Mouse (Mus musculus): ENCODE results near the gene Foxred2. TPM values are rescaled to one million over a fixed set of nuclear protein-coding genes. Genes with fewer than 3 reads are reported as not detected.

Foxred2 gene
- polyA plus RNA-seq, 1 experiment, result 6.4 TPM

- H3K36me3 ChIP-seq (ENCODE audit: control insufficient read depth, insufficient read depth, low read length), result peaks cover 8% of the 10 kb centered on the region
- WGBS, result under 1% methylated on average over 34 of the region's 34 CpGs
- H3K4me3 ChIP-seq (ENCODE audit: extremely low read depth, insufficient read depth, insufficient read length), result peak within 1 kb of the TSS; percentile 82
- H3K27me3 ChIP-seq (ENCODE audit: control insufficient read depth, insufficient read depth, low read length), result no peaks in the 10 kb centered on the region
- DNase-seq (ENCODE audit: low read depth in 1 of 2, low spot score in 2 of 2), result peak; percentile 92 to 95
- H3K27ac ChIP-seq (ENCODE audit: insufficient read depth, low read length), result peak within 1 kb of the TSS; percentile 83
- H3K4me1 ChIP-seq (ENCODE audit: control insufficient read depth, insufficient read depth, insufficient read length), result peaks cover 5% of the 10 kb centered on the region; the same call in 1 of the 2 replicates
- TF ChIP-seq POLR2A (IDR thresholded peaks at IDR 0.05; ENCODE audit: low read depth, low read length) (peak; percentile 78), CTCF (IDR thresholded peaks at IDR 0.05; ENCODE audit: extremely low read depth, insufficient read depth, insufficient read length, insufficient replicate concordance) (no peak)
Observed at GRCm38 (mm10) chr15:77928673-77929331, 27.7 kb downstream of the Foxred2 start, which contains the start of gene Txn2. Gene Txn2 (minus strand): TSS chr15:77929006.

GRCm38 (mm10) chr15:77928091-77928490, 28.4 kb downstream of the Foxred2 start:
- DNase-seq (ENCODE audit: low read depth in 1 of 2, low spot score in 2 of 2), result no peak
- TF ChIP-seq POLR2A (IDR thresholded peaks at IDR 0.05; ENCODE audit: low read depth, low read length) (no peak), CTCF (IDR thresholded peaks at IDR 0.05; ENCODE audit: extremely low read depth, insufficient read depth, insufficient read length, insufficient replicate concordance) (no peak)
- Histone ChIP-seq H3K4me3 (ENCODE audit: extremely low read depth, insufficient read depth, insufficient read length) (peak overlapping the region; percentile 82), H3K36me3 (ENCODE audit: control insufficient read depth, insufficient read depth, low read length) (peaks cover 12% of the 10 kb centered on the region), H3K4me1 (ENCODE audit: control insufficient read depth, insufficient read depth, insufficient read length) (peaks cover 5% of the 10 kb centered on the region; the same call in 1 of the 2 replicates), H3K27ac (ENCODE audit: insufficient read depth, low read length) (no peak overlapping the region), H3K27me3 (ENCODE audit: control insufficient read depth, insufficient read depth, low read length) (no peaks in the 10 kb centered on the region)
- WGBS, result 28% methylated on average over 4 of the region's 4 CpGs

- no peaks in the 10 kb centered on the region for H3K27me3 ChIP-seq (ENCODE audit: control insufficient read depth, insufficient read depth, low read length)
- H3K4me1 ChIP-seq (ENCODE audit: control insufficient read depth, insufficient read depth, insufficient read length), result peaks cover 5% of the 10 kb centered on the region; the same call in 1 of the 2 replicates
- no peak for DNase-seq (ENCODE audit: low read depth in 1 of 2, low spot score in 2 of 2)
- TF ChIP-seq CTCF (IDR thresholded peaks at IDR 0.05; ENCODE audit: extremely low read depth, insufficient read depth, insufficient read length, insufficient replicate concordance), result no peak
- WGBS, result 93% methylated on average over 5 of the region's 5 CpGs
- no peak overlapping the region for H3K4me3 ChIP-seq (ENCODE audit: extremely low read depth, insufficient read depth, insufficient read length)
- H3K36me3 ChIP-seq (ENCODE audit: control insufficient read depth, insufficient read depth, low read length), result peaks cover 22% of the 10 kb centered on the region
- H3K27ac ChIP-seq (ENCODE audit: insufficient read depth, low read length), result no peak overlapping the region
Observed at GRCm38 (mm10) chr15:77926921-77927320, 29.6 kb downstream of the Foxred2 start.

GRCm38 (mm10) chr15:77925195-77925594, 31.3 kb downstream of the Foxred2 start:
- 95% methylated on average over 2 of the region's 2 CpGs for WGBS
- Histone ChIP-seq H3K27me3 (ENCODE audit: control insufficient read depth, insufficient read depth, low read length) (no peaks in the 10 kb centered on the region), H3K4me3 (ENCODE audit: extremely low read depth, insufficient read depth, insufficient read length) (no peak overlapping the region), H3K27ac (ENCODE audit: insufficient read depth, low read length) (no peak overlapping the region), H3K4me1 (ENCODE audit: control insufficient read depth, insufficient read depth, insufficient read length) (no peaks in the 10 kb centered on the region; the same call in 1 of the 2 replicates), H3K36me3 (ENCODE audit: control insufficient read depth, insufficient read depth, low read length) (peaks cover 29% of the 10 kb centered on the region)
- no peak for TF ChIP-seq CTCF (IDR thresholded peaks at IDR 0.05; ENCODE audit: extremely low read depth, insufficient read depth, insufficient read length, insufficient replicate concordance)
- TF ChIP-seq POLR2A (IDR thresholded peaks at IDR 0.05; ENCODE audit: low read depth, low read length), result no peak
- no peak for DNase-seq (ENCODE audit: low read depth in 1 of 2, low spot score in 2 of 2)

- Histone ChIP-seq H3K4me3 (ENCODE audit: extremely low read depth, insufficient read depth, insufficient read length) (no peak overlapping the region), H3K27ac (ENCODE audit: insufficient read depth, low read length) (no peak overlapping the region), H3K36me3 (ENCODE audit: control insufficient read depth, insufficient read depth, low read length) (peaks cover 31% of the 10 kb centered on the region), H3K27me3 (ENCODE audit: control insufficient read depth, insufficient read depth, low read length) (no peaks in the 10 kb centered on the region), H3K4me1 (ENCODE audit: control insufficient read depth, insufficient read depth, insufficient read length) (no peaks in the 10 kb centered on the region)
- WGBS, result 72% methylated on average over 9 of the region's 9 CpGs
- TF ChIP-seq CTCF (IDR thresholded peaks at IDR 0.05; ENCODE audit: extremely low read depth, insufficient read depth, insufficient read length, insufficient replicate concordance) (no peak), POLR2A (IDR thresholded peaks at IDR 0.05; ENCODE audit: low read depth, low read length) (no peak)
- no peak for DNase-seq (ENCODE audit: low read depth in 1 of 2, low spot score in 2 of 2)
Observed at GRCm38 (mm10) chr15:77923267-77924035, 33.1 kb downstream of the Foxred2 start.

- no peak for DNase-seq (ENCODE audit: low read depth in 1 of 2, low spot score in 2 of 2)
Observed at GRCm38 (mm10) chr15:77922710-77923109, 33.8 kb downstream of the Foxred2 start.

More at GRCm38 (mm10) chr15:77922710-77923109, 33.8 kb downstream of the Foxred2 start:
- Histone ChIP-seq H3K4me3 (ENCODE audit: extremely low read depth, insufficient read depth, insufficient read length) (no peak overlapping the region), H3K27me3 (ENCODE audit: control insufficient read depth, insufficient read depth, low read length) (no peaks in the 10 kb centered on the region), H3K27ac (ENCODE audit: insufficient read depth, low read length) (peak overlapping the region; percentile 17; the same call in 1 of the 2 replicates), H3K36me3 (ENCODE audit: control insufficient read depth, insufficient read depth, low read length) (peaks cover 31% of the 10 kb centered on the region), H3K4me1 (ENCODE audit: control insufficient read depth, insufficient read depth, insufficient read length) (no peaks in the 10 kb centered on the region)
- TF ChIP-seq CTCF (IDR thresholded peaks at IDR 0.05; ENCODE audit: extremely low read depth, insufficient read depth, insufficient read length, insufficient replicate concordance) (no peak), POLR2A (IDR thresholded peaks at IDR 0.05; ENCODE audit: low read depth, low read length) (no peak)
- WGBS, result 84% methylated on average over 9 of the region's 9 CpGs
